Mouse (Mus musculus) heart, embryonic 16.5 days (tissue): ENCODE measurements around the gene Macrod2. TPM values are rescaled to one million over a fixed set of nuclear protein-coding genes. Genes with fewer than 3 reads are reported as not detected.

ENCODE experiments used
- ATAC-seq: fragments of 200-750 bp; cut with Nextera tagmentation; replicated peaks from 2 replicates; pipeline ENCODE4 v1.8.0; 2017; ENCODE audit warnings: moderate number of reproducible peaks; ENCODE audit not compliant: insufficient read depth, low FRiP score; ENCODE audit errors: extremely low read depth
- H3K27ac ChIP-seq: fragments of 300-500 bp; sonication (generic); 2 replicates; pipeline ENCODE4 v1.5.1; 2014; ENCODE audit warnings: mild to moderate bottlenecking, low read length, control low read depth, moderate library complexity
- H3K27me3 ChIP-seq: fragments of 300-500 bp; sonication (generic); 2 replicates; pipeline ENCODE4 v1.6.1; 2014; ENCODE audit warnings: low read length, mixed read lengths; ENCODE audit not compliant: control insufficient read depth, insufficient read depth
- H3K36me3 ChIP-seq: fragments of 300-500 bp; sonication (generic); 2 replicates; pipeline ENCODE4 v1.6.1; 2014; ENCODE audit not compliant: control insufficient read depth, insufficient read depth
- H3K4me1 ChIP-seq: fragments of 300-500 bp; sonication (generic); 2 replicates; pipeline ENCODE4 v1.6.1; 2014; ENCODE audit warnings: low read length, mixed read lengths; ENCODE audit not compliant: control insufficient read depth, insufficient read depth
- H3K4me2 ChIP-seq: fragments of 300-500 bp; sonication (generic); 2 replicates; pipeline ENCODE4 v1.6.1; 2014; ENCODE audit warnings: low read depth, mild to moderate bottlenecking, control low read depth, low read length
- H3K4me3 ChIP-seq: fragments of 300-500 bp; sonication (generic); 2 replicates; pipeline ENCODE4 v1.5.1; 2014; ENCODE audit warnings: mild to moderate bottlenecking, control low read depth, low read length
- H3K9ac ChIP-seq: fragments of 300-500 bp; sonication (generic); 2 replicates; pipeline ENCODE4 v1.6.1; 2014; ENCODE audit warnings: low read length, control low read depth
- H3K9me3 ChIP-seq: fragments of 300-500 bp; sonication (generic); replicated peaks from 2 replicates; pipeline ENCODE4 v1.6.1; 2016; ENCODE audit warnings: low read length; ENCODE audit not compliant: control insufficient read depth
- WGBS: fragments of 180-500 bp; shearing (Covaris S2); extraction: QIAGEN DNeasy Blood & Tissue Kit; methylation state at CpG from one replicate; pipeline ENCODE4 v1.1.7; 2014; 5-methylcytosine and 5-hydroxymethylcytosine counted together
- polyA plus RNA-seq: library from polyadenylated mRNA; unstranded; fragments of >200 nt; fragmentation: Nextera tagmentation; extraction: Ambion mirVana; gene quantifications from 2 replicates; pipeline ENCODE4 v1.2.1, GENCODE M21; 2015

The Macrod2 gene
- polyA plus RNA-seq, 1 experiment from 2014 or later, result 23.2 TPM

- H3K9ac ChIP-seq, result no peak overlapping the region
- no peak overlapping the region for H3K4me2 ChIP-seq
- no peaks in the 10 kb centered on the region for H3K27me3 ChIP-seq
- no peaks in the 10 kb centered on the region for H3K36me3 ChIP-seq
- 68% methylated on average over 5 of the region's 5 CpGs for WGBS
- no peak overlapping the region for H3K4me3 ChIP-seq
- no peaks in the 10 kb centered on the region for H3K9me3 ChIP-seq
- no peaks in the 10 kb centered on the region for H3K4me1 ChIP-seq
- no peak for ATAC-seq
- H3K27ac ChIP-seq, result no peak overlapping the region
Observed at GRCm38 (mm10) chr2:140971845-140972244, 576.7 kb downstream of the Macrod2 start.

DNA sequence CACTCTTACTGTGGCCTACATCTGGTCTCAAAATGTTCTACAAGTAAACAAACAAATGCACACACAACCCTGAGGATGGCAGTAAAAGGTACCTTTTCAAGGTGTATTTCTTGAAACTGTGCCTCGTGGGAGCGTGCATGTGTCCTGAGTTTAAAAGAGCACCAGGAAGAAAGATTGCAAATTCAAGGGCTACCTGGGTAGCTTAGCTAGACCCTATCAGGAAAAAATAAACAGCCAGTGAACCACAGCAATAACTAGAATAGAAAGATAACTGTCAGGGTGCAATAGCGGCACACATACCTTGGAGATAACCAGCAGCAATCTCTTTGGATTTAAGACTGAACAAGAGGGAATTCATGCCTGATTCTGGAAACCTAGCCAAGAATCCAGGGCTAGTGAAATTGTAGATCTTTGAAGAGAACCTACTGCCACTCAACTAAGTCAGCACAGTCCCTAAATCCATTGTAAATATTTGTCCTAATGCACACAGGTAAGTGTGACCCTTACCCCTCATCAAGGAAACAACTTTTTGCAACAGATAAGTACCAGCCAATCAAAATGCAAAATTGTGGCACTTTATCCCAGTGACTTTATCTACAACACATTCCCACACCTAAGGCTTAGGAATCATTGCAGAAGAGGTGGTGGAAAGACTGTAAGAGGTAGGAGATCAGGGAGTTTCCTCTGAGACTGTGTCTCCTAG is 590.7 kb downstream of the Macrod2 start:
- Histone ChIP-seq H3K4me2 (no peak overlapping the region), H3K9ac (no peak overlapping the region), H3K9me3 (no peaks in the 10 kb centered on the region), H3K27ac (no peak overlapping the region), H3K27me3 (no peaks in the 10 kb centered on the region), H3K36me3 (no peaks in the 10 kb centered on the region), H3K4me3 (no peak overlapping the region), H3K4me1 (no peaks in the 10 kb centered on the region)
- 83% methylated on average over 3 of the region's 3 CpGs for WGBS
- ATAC-seq, result no peak

DNA sequence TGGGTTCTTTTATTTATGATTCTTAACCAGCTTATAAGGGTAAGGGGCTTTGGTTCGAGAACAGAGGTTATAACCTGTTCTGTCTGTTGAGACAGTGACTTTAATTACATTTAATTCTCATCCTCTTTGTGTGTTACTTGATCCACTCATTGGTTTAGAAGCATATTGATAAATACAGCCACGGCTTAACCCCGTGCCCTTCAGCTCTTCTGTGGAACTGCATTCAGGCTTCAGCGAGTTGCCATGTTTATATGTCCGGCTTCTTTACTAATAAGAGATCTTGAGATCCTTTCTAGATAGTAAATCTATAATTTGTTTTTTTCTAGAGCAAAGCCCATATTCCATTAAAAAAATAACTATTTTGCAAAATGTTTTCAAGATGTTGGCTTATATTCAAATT is 608.7 kb downstream of the Macrod2 start:
- no peak for ATAC-seq
- H3K4me3 ChIP-seq, result no peak overlapping the region
- no peak overlapping the region for H3K9ac ChIP-seq
- no peaks in the 10 kb centered on the region for H3K9me3 ChIP-seq
- no peak overlapping the region for H3K4me2 ChIP-seq
- H3K36me3 ChIP-seq, result no peaks in the 10 kb centered on the region
- H3K4me1 ChIP-seq, result no peaks in the 10 kb centered on the region
- no peak overlapping the region for H3K27ac ChIP-seq
- H3K27me3 ChIP-seq, result no peaks in the 10 kb centered on the region
- 87% methylated on average over 5 of the region's 5 CpGs for WGBS

GRCm38 (mm10) chr2:141004326-141004725 is 609.2 kb downstream of the Macrod2 start:
- Histone ChIP-seq H3K27ac (no peak overlapping the region), H3K4me3 (no peak overlapping the region), H3K4me2 (no peak overlapping the region), H3K4me1 (no peaks in the 10 kb centered on the region), H3K9me3 (no peaks in the 10 kb centered on the region), H3K9ac (no peak overlapping the region), H3K36me3 (no peaks in the 10 kb centered on the region), H3K27me3 (no peaks in the 10 kb centered on the region)
- ATAC-seq, result no peak
- WGBS, result 78% methylated on average over 3 of the region's 3 CpGs

GRCm38 (mm10) chr2:141005616-141006015 is 610.5 kb downstream of the Macrod2 start:
- Histone ChIP-seq H3K4me1 (no peaks in the 10 kb centered on the region), H3K4me2 (no peak overlapping the region), H3K27me3 (no peaks in the 10 kb centered on the region), H3K36me3 (no peaks in the 10 kb centered on the region), H3K9me3 (no peaks in the 10 kb centered on the region), H3K9ac (no peak overlapping the region), H3K4me3 (no peak overlapping the region), H3K27ac (no peak overlapping the region)
- WGBS, result 80% methylated on average over 6 of the region's 6 CpGs
- no peak for ATAC-seq

GRCm38 (mm10) chr2:141007725-141008124 is 612.6 kb downstream of the Macrod2 start:
- Histone ChIP-seq H3K27me3 (no peaks in the 10 kb centered on the region), H3K4me1 (no peaks in the 10 kb centered on the region), H3K9ac (no peak overlapping the region), H3K36me3 (no peaks in the 10 kb centered on the region), H3K4me3 (no peak overlapping the region), H3K4me2 (no peak overlapping the region), H3K9me3 (no peaks in the 10 kb centered on the region), H3K27ac (no peak overlapping the region)
- ATAC-seq, result no peak
- 72% methylated on average over 7 of the region's 7 CpGs for WGBS

DNA sequence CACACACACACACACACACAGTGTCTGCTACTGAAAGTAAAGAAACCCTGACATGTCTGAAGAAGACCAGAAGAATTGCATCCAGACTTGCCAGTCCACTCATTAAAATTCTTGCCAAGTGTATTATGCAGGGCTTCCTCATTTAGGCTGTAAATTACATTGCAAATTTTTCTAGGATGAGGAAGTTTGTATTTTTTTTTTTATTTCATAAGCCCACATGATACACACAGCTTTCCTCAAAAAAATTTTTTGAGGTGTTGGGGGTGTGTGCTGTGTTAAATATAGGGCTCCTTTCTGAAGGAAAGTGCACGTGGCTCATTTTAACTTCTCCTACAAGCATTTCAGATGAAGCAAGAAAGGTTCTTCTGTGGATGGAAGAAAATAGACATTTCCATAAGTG is 613.3 kb downstream of the Macrod2 start:
- H3K27ac ChIP-seq, result no peak overlapping the region
- no peak for ATAC-seq
- H3K4me2 ChIP-seq, result no peak overlapping the region
- H3K4me1 ChIP-seq, result peaks cover 3% of the 10 kb centered on the region; the same call in 1 of the 2 replicates
- H3K9ac ChIP-seq, result no peak overlapping the region
- H3K27me3 ChIP-seq, result no peaks in the 10 kb centered on the region
- no peak overlapping the region for H3K4me3 ChIP-seq
- no peaks in the 10 kb centered on the region for H3K36me3 ChIP-seq
- WGBS, result 63% methylated on average over 1 of the region's 1 CpGs
- H3K9me3 ChIP-seq, result no peaks in the 10 kb centered on the region

DNA sequence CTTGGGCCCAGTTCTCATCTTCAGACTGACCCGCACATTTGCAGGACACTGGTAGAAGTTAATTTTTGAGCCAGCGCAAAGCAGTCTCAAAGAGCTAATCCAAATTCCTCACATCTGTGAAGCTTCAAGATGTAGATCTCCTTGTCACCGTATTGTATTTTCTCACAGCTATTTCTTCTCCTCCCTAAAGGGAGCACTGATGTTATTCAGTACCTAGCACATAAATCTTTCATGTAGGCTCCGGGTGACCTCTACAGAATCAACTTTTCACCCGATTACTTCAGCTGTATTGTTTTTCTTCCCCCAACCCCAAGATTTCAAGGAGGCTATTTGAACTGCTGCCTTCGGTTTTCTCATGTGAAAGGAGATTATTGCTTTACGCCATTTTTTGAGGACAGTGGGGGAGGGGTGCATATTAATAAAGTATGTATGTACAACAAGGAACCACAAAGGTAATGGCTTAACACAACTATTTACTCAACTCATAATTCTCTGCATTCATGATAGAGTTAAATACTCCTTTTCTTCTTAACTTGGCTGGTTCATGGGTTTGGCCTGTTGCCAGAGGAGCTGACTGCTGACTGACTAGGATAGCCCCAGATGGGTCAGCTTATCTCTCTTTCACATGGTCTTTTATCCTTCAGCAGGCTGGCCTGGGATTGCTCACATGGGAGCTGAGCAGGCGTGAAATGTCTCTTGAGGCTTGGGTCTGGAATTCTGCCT is 618.5 kb downstream of the Macrod2 start:
- Histone ChIP-seq H3K9me3 (no peaks in the 10 kb centered on the region), H3K27me3 (no peaks in the 10 kb centered on the region), H3K4me1 (peaks cover 10% of the 10 kb centered on the region), H3K9ac (no peak overlapping the region), H3K36me3 (no peaks in the 10 kb centered on the region), H3K4me3 (no peak overlapping the region), H3K27ac (no peak overlapping the region), H3K4me2 (no peak overlapping the region)
- ATAC-seq, result 0 out of 2 replicates have a peak, but pooled peaks have one; percentile 72
- WGBS, result 50% methylated on average over 8 of the region's 8 CpGs

GRCm38 (mm10) chr2:141022971-141023370 is 627.9 kb downstream of the Macrod2 start:
- H3K9me3 ChIP-seq, result no peaks in the 10 kb centered on the region
- no peak overlapping the region for H3K27ac ChIP-seq
- ATAC-seq, result no peak
- H3K4me2 ChIP-seq, result no peak overlapping the region
- H3K4me3 ChIP-seq, result no peak overlapping the region
- 84% methylated on average over 4 of the region's 4 CpGs for WGBS
- no peaks in the 10 kb centered on the region for H3K27me3 ChIP-seq
- H3K9ac ChIP-seq, result no peak overlapping the region
- no peaks in the 10 kb centered on the region for H3K36me3 ChIP-seq
- H3K4me1 ChIP-seq, result no peaks in the 10 kb centered on the region
